ENCODE assay signal across 8 mouse cellular contexts in genomic region chr5:114978888-114979249, GRCm38 (mm10). TPM values are rescaled to one million over a fixed set of nuclear protein-coding genes. Genes with fewer than 3 reads are reported as not detected.
DNase-seq lines count a peak whose midpoint lies in the region; ATAC-seq and TF ChIP-seq lines count a peak whose summit lies in the region.

No protein-coding gene starts in this region.

- no peaks in the 10 kb centered on the region for H3K79me2 ChIP-seq in liver, adult 2 months (ENCODE audit: control insufficient read depth, insufficient read depth, low read length)

- no peak overlapping the region for H3K4me3 ChIP-seq in liver, adult 2 months (ENCODE audit: insufficient read depth, low read depth, low read length)
- H3K4me3 ChIP-seq in olfactory bulb, adult 2 months (ENCODE audit: insufficient read depth, low read depth, low read length) = 0 out of 2 replicates have a peak overlapping the region, but pooled peaks have one; percentile 19

- no peak for TF ChIP-seq POLR2A in liver, adult 2 months (IDR thresholded peaks at IDR 0.05; ENCODE audit: extremely low read depth, insufficient read depth, low read length)
- no peak for TF ChIP-seq POLR2A in olfactory bulb, adult 2 months (IDR thresholded peaks at IDR 0.05; ENCODE audit: insufficient read depth, low read depth, low read length)

- no peak overlapping the region for H3K9ac ChIP-seq in liver, adult 2 months (ENCODE audit: low read depth, low read length)

- peaks cover 6% of the 10 kb centered on the region; the same call in 1 of the 2 replicates for H3K36me3 ChIP-seq in liver, adult 2 months (ENCODE audit: control insufficient read depth, insufficient read depth, low read length)

- peak; percentile 46 for TF ChIP-seq CTCF in liver, adult 2 months (IDR thresholded peaks at IDR 0.05; ENCODE audit: low read depth, low read length)
- TF ChIP-seq CTCF in olfactory bulb, adult 2 months (IDR thresholded peaks at IDR 0.05; ENCODE audit: insufficient read depth, low read depth, low read length) = no peak

- ATAC-seq in cerebellum, adult (ENCODE audit: insufficient number of reproducible peaks, low FRiP score, low TSS enrichment) = peak; percentile 26; the same call in 1 of the 2 replicates
- ATAC-seq in hematopoietic stem cell, adult 5-6 weeks (replicated peaks in 1 of 2; ENCODE audit: insufficient read depth in 1 of 2, low FRiP score in 2 of 2, low TSS enrichment in 1 of 2, low read depth in 1 of 2, poor library complexity in 2 of 2, severe bottlenecking in 2 of 2) = peak; percentile 22 to 42; a peak in 2 of 4 replicates

- H3K27me3 ChIP-seq in liver, adult 2 months (ENCODE audit: control insufficient read depth, insufficient read depth, low read length) = no peaks in the 10 kb centered on the region

- 11% methylated on average over 6 of the region's 6 CpGs for WGBS in liver, adult 2 months
- 3% methylated on average over 6 of the region's 6 CpGs for WGBS in olfactory bulb, adult 2 months

- no peak for DNase-seq in cerebellum, postnatal 14 days
- peak; percentile 90 for DNase-seq in 416B (ENCODE audit: low read depth)
- peak; percentile 26 for DNase-seq in cerebellum, adult 9-11 months
- DNase-seq in liver, adult 2 months (ENCODE audit: extremely low read depth, low read depth, low spot score) = peak; percentile 60
- DNase-seq in left cerebral cortex, adult 8-10 months (ENCODE audit: low spot score in 2 of 2) = no peak

- H3K4me1 ChIP-seq in liver, adult 2 months (ENCODE audit: control insufficient read depth, insufficient read depth, low read length) = peaks cover 5% of the 10 kb centered on the region
- H3K4me1 ChIP-seq in olfactory bulb, adult 2 months (ENCODE audit: control insufficient read depth, insufficient read depth, low read length) = peaks cover 12% of the 10 kb centered on the region

- H3K27ac ChIP-seq in liver, adult 2 months (replicated peaks; ENCODE audit: insufficient read depth, low read depth, low read length) = no peak overlapping the region
- H3K27ac ChIP-seq in olfactory bulb, adult 2 months (ENCODE audit: insufficient read depth, low read depth, low read length) = no peak overlapping the region

RNA-seq across cellular contexts. Expression of gene Hnf1a, which starts 8.0 kb away (rescaled TPM):
- not detected in 2 replicates for total RNA-seq in hematopoietic stem cell, adult 5-6 weeks (2017)
- total RNA-seq in liver, adult 2 months (2014; rRNA removed) = 6.1 and 9.3 TPM in 2 replicates
- polyA plus RNA-seq in liver, adult 2 months (2012; rRNA removed) = 13.5 and 19.2 TPM in 2 replicates
- polyA plus RNA-seq in olfactory bulb, adult 2 months (2012; ENCODE audit: insufficient read depth, insufficient read length, low replicate concordance, missing spikeins) = not detected in 2 replicates
- total RNA-seq in left cerebral cortex, adult 8-10 months (2022) = not detected

RNA-seq across cellular contexts. Expression of gene Sppl3, which starts 32.1 kb away (rescaled TPM):
- total RNA-seq in hematopoietic stem cell, adult 5-6 weeks (2017) = 25.6 and 32.0 TPM in 2 replicates
- total RNA-seq in liver, adult 2 months (2014; rRNA removed) = 8.7 and 13.1 TPM in 2 replicates
- polyA plus RNA-seq in liver, adult 2 months (2012; rRNA removed) = 23.7 and 24.0 TPM in 2 replicates
- polyA plus RNA-seq in olfactory bulb, adult 2 months (2012; ENCODE audit: insufficient read depth, insufficient read length, low replicate concordance, missing spikeins) = not detected in 2 replicates
- total RNA-seq in left cerebral cortex, adult 8-10 months (2022) = 10 to 100 TPM; 83.7 to 90.3 (median 85.0) TPM

RNA-seq across cellular contexts. Expression of gene 2210016L21Rik, which starts 36.9 kb away (rescaled TPM):
- total RNA-seq in hematopoietic stem cell, adult 5-6 weeks (2017) = 15.2 and 15.3 TPM in 2 replicates
- total RNA-seq in liver, adult 2 months (2014; rRNA removed) = 3.0 and 5.2 TPM in 2 replicates
- polyA plus RNA-seq in liver, adult 2 months (2012; rRNA removed) = 5.2 and 6.1 TPM in 2 replicates
- polyA plus RNA-seq in olfactory bulb, adult 2 months (2012; ENCODE audit: insufficient read depth, insufficient read length, low replicate concordance, missing spikeins) = not detected in 2 replicates
- 100 to 1,000 TPM; 192 to 228 (median 217) TPM for total RNA-seq in left cerebral cortex, adult 8-10 months (2022)

RNA-seq across cellular contexts. Expression of gene Oasl1, which starts 55.8 kb away (rescaled TPM):
- total RNA-seq in hematopoietic stem cell, adult 5-6 weeks (2017) = 3.4 and 5.5 TPM in 2 replicates
- total RNA-seq in liver, adult 2 months (2014; rRNA removed) = 5.8 and 6.6 TPM in 2 replicates
- polyA plus RNA-seq in liver, adult 2 months (2012; rRNA removed) = 15.4 and 16.8 TPM in 2 replicates
- not detected in 2 replicates for polyA plus RNA-seq in olfactory bulb, adult 2 months (2012; ENCODE audit: insufficient read depth, insufficient read length, low replicate concordance, missing spikeins)
- total RNA-seq in left cerebral cortex, adult 8-10 months (2022) = under 1 TPM in 2 of 4 experiments, not detected in 2; 0.35 to 0.68 TPM

Comparison
In these comparisons a context has a peak if more than half of its experiments do, and no peak if none do; other contexts are left out.
1. DNase-seq: peak in 416B (single experiment), cerebellum, adult 9-11 months (single experiment) and liver, adult 2 months (single experiment); none in cerebellum, postnatal 14 days (0 of 2) and left cerebral cortex, adult 8-10 months (0 of 2).
2. RNA of gene 2210016L21Rik, which starts 36.9 kb away (total RNA-seq): 192 to 228 TPM in left cerebral cortex, adult 8-10 months; 15.2 to 15.3 TPM in hematopoietic stem cell, adult 5-6 weeks and 3.0 to 5.2 TPM in liver, adult 2 months; every median in the first group is over 10 times any median in the second.